Mouse (Mus musculus): Measurements from ENCODE around the gene BC051019.

DNA sequence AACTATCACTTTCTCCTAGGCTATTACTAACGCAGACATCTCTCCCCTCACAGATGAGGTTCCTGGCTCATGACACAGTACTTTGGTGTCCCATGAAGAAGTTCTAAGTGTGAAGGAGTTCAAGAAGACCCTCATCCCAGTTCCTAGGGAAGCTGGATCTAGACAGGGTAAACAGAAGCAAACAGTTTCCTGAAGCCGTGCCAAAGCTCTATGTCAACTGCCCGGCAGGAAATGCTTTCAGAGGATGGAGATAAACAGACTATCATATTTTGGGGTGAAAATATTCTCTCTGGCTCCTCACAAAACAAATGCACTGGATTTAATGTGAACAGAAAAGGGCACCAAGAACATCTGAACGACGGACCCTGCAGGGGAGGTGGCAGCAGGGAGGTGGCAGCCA lies 32.7 kb downstream of the BC051019 start:
- no peak for TF ChIP-seq CHD2 (IDR thresholded peaks at IDR 0.05; ENCODE audit: low read depth, low read length)
- no peak for TF ChIP-seq MAFK (IDR thresholded peaks at IDR 0.05; ENCODE audit: insufficient read depth, low read depth, low read length)
- TF ChIP-seq ZNF384 (IDR thresholded peaks at IDR 0.05; ENCODE audit: low read depth, low read length), result no peak
- no peak for TF ChIP-seq HCFC1 (IDR thresholded peaks at IDR 0.05; ENCODE audit: borderline replicate concordance, insufficient read depth, low read length)

All from ES-E14 (cell line).